Mouse (Mus musculus) cerebellum, adult 2 months (tissue): Measurements from ENCODE around the gene Kif1c.

Experiments
- CTCF ChIP-seq: fragments of 200-500 bp; IDR thresholded peaks from 2 replicates; pipeline ENCODE4 v1.5.1; 2011; ENCODE audit warnings: low read depth, mild to moderate bottlenecking, control low read depth, low read length, moderate library complexity, borderline replicate concordance; ENCODE audit not compliant: insufficient read depth
- POLR2A ChIP-seq: fragments of 200-500 bp; IDR thresholded peaks from 2 replicates; pipeline ENCODE4 v1.6.1; 2011; ENCODE audit warnings: low read length, control low read depth, borderline replicate concordance; ENCODE audit not compliant: insufficient read depth

- TF ChIP-seq CTCF, result no peak
- TF ChIP-seq POLR2A, result no peak
Observed at GRCm38 (mm10) chr11:70671333-70672047, 28.9 kb upstream of the Kif1c start.
